ENCODE assay signal across 26 mouse cellular contexts in genomic region chr6:120064627-120065026, GRCm38 (mm10). TPM values are rescaled to one million over a fixed set of nuclear protein-coding genes. Genes with fewer than 3 reads are reported as not detected.
DNase-seq lines count a peak whose midpoint lies in the region; ATAC-seq lines count a peak whose summit lies in the region.
"Had no signal": no experiment of that assay in that cellular context is flagged by ENCODE, and none has a peak within 500 bp of the region (broad histone marks: within the 10 kb centered on the region; RNA-seq: fewer than 3 reads in every experiment).

No protein-coding gene starts in this region.

- H3K36me3 ChIP-seq in forebrain, embryonic 16.5 days (ENCODE audit: control insufficient read depth, insufficient read depth) = no peaks in the 10 kb centered on the region
- H3K36me3 ChIP-seq: embryonic facial prominence, embryonic 12.5 days; forebrain, embryonic 12.5 days; G1E; heart, embryonic 15.5 days; hindbrain, embryonic 10.5 days had no signal

- no peaks in the 10 kb centered on the region for H3K27me3 ChIP-seq in forebrain, embryonic 16.5 days (replicated peaks; ENCODE audit: control insufficient read depth, insufficient read depth, low read length)
- H3K27me3 ChIP-seq: forebrain, embryonic 12.5 days; heart, embryonic 15.5 days had no signal

- no peak overlapping the region for H3K27ac ChIP-seq in forebrain, embryonic 16.5 days (ENCODE audit: low read length)
- H3K27ac ChIP-seq: embryonic facial prominence, embryonic 12.5 days; forebrain, embryonic 12.5 days; heart, adult 2 months; heart, embryonic 15.5 days; hindbrain, embryonic 10.5 days; hindbrain, embryonic 14.5 days had no signal

- H3K4me2 ChIP-seq in forebrain, embryonic 16.5 days (ENCODE audit: low read length) = no peak overlapping the region
- H3K4me2 ChIP-seq: embryonic facial prominence, embryonic 12.5 days; forebrain, embryonic 12.5 days; heart, embryonic 11.5 days; heart, embryonic 15.5 days; hindbrain, embryonic 14.5 days had no signal

- DNase-seq in heart, adult 11 months = peak; percentile 4
- no peak for DNase-seq in heart, postnatal 25 days (ENCODE audit: low spot score)
- DNase-seq in R1 (ENCODE audit: low read depth, low spot score) = peak; percentile 87
- no peak for DNase-seq in frontal cortex, postnatal 36 days (ENCODE audit: low spot score in 2 of 2)
- no peak for DNase-seq in cerebellum, adult 8-10 months
- DNase-seq: adrenal gland, adult 2 months; adrenal gland, postnatal 36 days; B cell, adult 2 months; cerebellum, adult 2 months; cerebellum, postnatal 14 days; forebrain, postnatal 0 days; gastrocnemius, postnatal 10 days; heart, adult 2 months; heart, postnatal 14 days had no signal

- intact Hi-C loops in heart, postnatal 25 days (cut with DNase I) = no loop called here

- 44% methylated on average over 2 of the region's 2 CpGs for WGBS in forebrain, embryonic 16.5 days

- no peak overlapping the region for H3K9ac ChIP-seq in forebrain, embryonic 16.5 days (replicated peaks; ENCODE audit: low read depth, low read length)
- H3K9ac ChIP-seq: embryonic facial prominence, embryonic 12.5 days; forebrain, embryonic 12.5 days; forebrain, postnatal 0 days; heart, embryonic 15.5 days; hindbrain, embryonic 14.5 days had no signal

- H3K4me3 ChIP-seq in forebrain, embryonic 16.5 days (replicated peaks; ENCODE audit: low read length) = no peak overlapping the region
- H3K4me3 ChIP-seq: embryonic facial prominence, embryonic 12.5 days; forebrain, embryonic 12.5 days; heart, adult 2 months; heart, embryonic 15.5 days; hindbrain, embryonic 10.5 days had no signal

- no peaks in the 10 kb centered on the region for H3K9me3 ChIP-seq in forebrain, embryonic 16.5 days (ENCODE audit: control insufficient read depth, low read length)
- H3K9me3 ChIP-seq: embryonic facial prominence, embryonic 12.5 days; forebrain, embryonic 12.5 days; G1E; heart, embryonic 15.5 days; hindbrain, embryonic 10.5 days had no signal

- ATAC-seq in erythroblast, adult 5-6 weeks (replicated peaks; ENCODE audit: low FRiP score, poor library complexity, severe bottlenecking) = 0 out of 2 replicates have a peak, but pooled peaks have one; percentile 10
- no peak for ATAC-seq in forebrain, embryonic 16.5 days
- ATAC-seq: forebrain, postnatal 0 days; intestine, embryonic 16.5 days had no signal

- H3K4me1 ChIP-seq in forebrain, embryonic 16.5 days (replicated peaks; ENCODE audit: control insufficient read depth, insufficient read depth, low read length) = no peaks in the 10 kb centered on the region
- H3K4me1 ChIP-seq: embryonic facial prominence, embryonic 12.5 days; forebrain, embryonic 12.5 days; heart, embryonic 15.5 days; hindbrain, embryonic 10.5 days had no signal

RNA-seq across cellular contexts. Expression of gene Wnk1, which starts 26.2 kb away (rescaled TPM):
- 100 to 1,000 TPM; 296 to 335 TPM for total RNA-seq in heart, postnatal 25 days (2021)
- total RNA-seq in erythroblast, adult 5-6 weeks (2015; ENCODE audit: low replicate concordance) = 1,533 and 1,561 TPM in 2 replicates
- total RNA-seq in erythroblast, adult 5-6 weeks (2017; ENCODE audit: low replicate concordance) = 1,721 and 1,769 TPM in 2 replicates
- polyA plus RNA-seq in forebrain, embryonic 16.5 days (2015; fragmentation: Nextera tagmentation; extraction: Ambion mirVana) = 40.4 and 53.9 TPM in 2 replicates

RNA-seq across cellular contexts. Expression of gene Ninj2, which starts 28.5 kb away (rescaled TPM):
- total RNA-seq in heart, postnatal 25 days (2021) = not detected
- 6.7 and 8.1 TPM in 2 replicates for total RNA-seq in erythroblast, adult 5-6 weeks (2015; ENCODE audit: low replicate concordance)
- not detected in 2 replicates for total RNA-seq in erythroblast, adult 5-6 weeks (2017; ENCODE audit: low replicate concordance)
- polyA plus RNA-seq in forebrain, embryonic 16.5 days (2015; fragmentation: Nextera tagmentation; extraction: Ambion mirVana) = not detected in 2 replicates
- total RNA-seq: adrenal gland, adult 2 months; adrenal gland, postnatal 36 days; common myeloid progenitor, adult 5-6 weeks; forebrain, postnatal 0 days; G1E; gastrocnemius, postnatal 10 days; gastrocnemius, postnatal 4 days; heart, adult 2 months; heart, postnatal 14 days had no signal
- polyA plus RNA-seq: adrenal gland, adult 2 months; embryonic facial prominence, embryonic 12.5 days; forebrain, embryonic 12.5 days; forebrain, postnatal 0 days; G1E; heart, adult 2 months; heart, embryonic 11.5 days; hindbrain, embryonic 10.5 days; hindbrain, embryonic 14.5 days had no signal

Comparison
In these comparisons a context has a peak if more than half of its experiments do, and no peak if none do; other contexts are left out.
1. DNase-seq: peak in heart, adult 11 months (single experiment) and R1 (single experiment); none in heart, postnatal 25 days (single experiment), frontal cortex, postnatal 36 days (0 of 2) and cerebellum, adult 8-10 months (single experiment).
2. RNA of gene Wnk1, which starts 26.2 kb away (total RNA-seq): 1,533 to 1,769 TPM in erythroblast, adult 5-6 weeks; 296 to 335 TPM in heart, postnatal 25 days; every median in the first group is over 4 times any median in the second.